Mouse (Mus musculus) neural tube, embryonic 10.5 days (tissue): ENCODE results near the gene Nrxn1.

ENCODE experiments used
- DNase-seq: peaks from one replicate; pipeline ENCODE4 v3.0.0-alpha.2; 2017; ENCODE audit warnings: low spot score; ENCODE audit errors: extremely low spot score

Nrxn1 gene

DNA sequence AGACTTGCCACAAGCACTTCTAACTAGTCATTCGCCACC lies at the start of gene Nrxn1:
Gene Nrxn1, minus strand, starts transcription at position 30 of the 39 bp plus-strand sequence.
- DNase-seq, result no peak

GRCm38 (mm10) chr17:91136859-91137258 lies 44.0 kb upstream of the Nrxn1 start:
- no peak for DNase-seq

DNA sequence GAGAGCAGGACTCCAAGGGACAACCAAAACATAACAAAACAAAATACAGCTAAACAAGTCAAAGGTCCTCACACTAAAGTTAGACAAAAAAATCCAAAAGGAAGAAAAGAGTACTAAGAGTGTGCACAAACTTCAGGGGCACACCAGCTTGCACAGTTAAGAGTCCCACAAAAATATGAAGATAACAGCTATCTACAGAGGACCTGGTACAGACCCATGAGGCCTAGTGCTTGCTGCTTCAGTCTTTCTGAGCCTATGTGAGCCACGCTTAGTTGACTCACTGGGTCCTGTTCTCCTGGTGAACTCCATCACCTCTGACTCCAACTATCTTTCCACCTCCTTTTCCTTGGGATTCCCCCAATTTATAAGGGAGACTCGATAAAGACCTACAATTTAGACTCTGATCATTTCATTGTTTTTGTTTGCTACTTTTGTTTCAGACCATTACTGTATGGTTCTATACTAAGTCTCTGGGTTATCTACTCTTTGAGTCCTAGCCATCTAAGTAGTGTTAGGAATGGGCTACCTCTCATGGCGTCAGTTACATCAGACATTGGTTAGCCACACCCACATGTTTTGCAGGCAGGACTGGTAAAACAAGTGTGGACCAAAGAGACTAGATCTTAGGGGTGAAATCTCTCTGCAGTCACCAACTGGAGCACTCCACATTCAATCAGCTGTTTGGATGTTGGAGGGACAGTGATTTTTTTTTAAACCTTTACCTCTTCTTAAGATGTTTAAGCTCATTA lies 20.2 kb upstream of the Nrxn1 start:
- DNase-seq, result no peak

DNA sequence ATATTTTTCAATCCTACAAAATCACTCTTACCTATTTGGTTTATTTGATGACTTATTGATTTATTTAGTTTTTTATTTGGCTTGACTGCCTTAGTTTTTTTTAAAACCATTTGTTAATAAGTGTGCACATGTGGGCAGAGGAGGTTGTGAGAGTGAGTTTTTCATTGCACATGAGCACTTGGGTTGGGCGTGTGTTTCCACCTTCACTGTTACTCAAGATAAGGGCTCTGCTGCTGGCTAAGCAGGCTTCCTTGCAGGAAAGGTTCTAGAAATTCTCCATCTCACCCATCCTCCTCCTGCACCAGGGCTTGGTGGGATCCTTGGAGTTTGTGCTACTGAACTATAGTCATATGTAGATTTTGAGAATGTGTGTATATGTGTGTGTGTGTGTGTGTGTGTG lies 19.2 kb upstream of the Nrxn1 start:
- no peak for DNase-seq

GRCm38 (mm10) chr17:91093081-91093875 lies 407 bp upstream of the Nrxn1 start:
- no peak for DNase-seq

DNA sequence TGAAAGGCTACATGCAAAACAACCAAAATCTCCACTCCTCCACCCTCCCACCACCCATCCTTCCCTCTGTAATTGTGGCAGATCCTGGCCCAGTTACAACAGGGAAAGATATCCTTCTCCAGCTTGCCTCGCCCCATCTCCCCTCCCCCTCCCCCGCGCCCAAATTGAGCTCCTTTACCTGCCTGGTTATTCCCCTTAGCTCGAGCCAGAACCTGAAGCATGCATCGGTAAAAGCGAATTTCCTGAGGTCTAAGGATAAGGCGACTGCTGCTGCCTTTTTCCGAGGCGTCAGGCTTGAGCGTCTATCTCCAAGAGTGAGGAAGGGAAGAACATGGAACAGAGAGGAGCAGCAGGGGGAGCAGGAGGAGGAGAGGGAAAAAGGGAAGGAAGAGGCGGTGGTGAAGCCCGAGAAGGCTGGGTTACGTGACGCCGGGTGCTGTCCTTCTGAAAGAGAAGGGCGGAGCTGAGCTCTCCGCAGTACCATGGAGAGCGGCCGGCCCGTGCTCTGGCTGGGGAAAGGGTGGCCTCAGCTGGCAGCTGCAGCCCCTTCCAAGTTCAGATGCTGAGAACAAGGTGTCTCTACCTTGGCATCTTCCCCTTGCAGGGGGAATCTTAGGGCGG lies 340 bp downstream of the Nrxn1 start:
- DNase-seq, result peak; percentile 73

DNA sequence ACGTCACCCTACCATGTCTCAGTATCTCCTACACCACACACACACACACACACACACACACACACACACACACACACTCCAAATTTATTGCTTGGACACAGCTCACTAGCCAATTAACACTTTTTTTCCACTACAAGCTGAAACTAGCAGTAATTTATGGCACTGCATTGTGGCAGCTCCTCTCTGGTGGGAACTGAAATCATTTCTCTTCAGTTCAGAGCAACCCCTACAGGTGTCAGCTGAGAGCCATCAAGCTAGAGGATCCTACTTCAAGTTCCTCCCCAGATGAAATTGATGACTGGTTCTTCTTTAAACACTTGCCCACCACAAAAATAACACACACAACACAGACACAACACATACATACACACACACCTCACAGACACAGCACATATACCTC lies 2.2 kb downstream of the Nrxn1 start:
- DNase-seq, result no peak

DNA sequence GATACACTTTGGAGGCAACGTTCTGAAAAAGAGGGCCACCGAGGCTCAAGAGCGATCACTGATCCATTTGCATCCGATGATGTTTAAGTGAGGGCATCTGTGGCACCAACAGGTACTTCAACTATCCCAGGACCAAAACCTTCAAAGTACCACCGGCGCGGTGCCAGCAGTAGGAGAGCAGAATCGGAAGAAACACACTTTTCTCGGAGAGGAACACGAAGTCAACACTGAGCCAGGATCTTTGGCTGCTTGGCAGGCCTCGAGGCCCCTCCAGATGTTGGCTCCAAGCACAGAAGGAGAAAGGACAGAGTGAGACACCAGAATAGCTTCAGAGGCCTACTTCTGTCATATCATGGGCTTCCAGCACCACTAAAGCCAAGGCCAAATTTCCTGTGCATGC lies 3.9 kb downstream of the Nrxn1 start:
- no peak for DNase-seq

DNA sequence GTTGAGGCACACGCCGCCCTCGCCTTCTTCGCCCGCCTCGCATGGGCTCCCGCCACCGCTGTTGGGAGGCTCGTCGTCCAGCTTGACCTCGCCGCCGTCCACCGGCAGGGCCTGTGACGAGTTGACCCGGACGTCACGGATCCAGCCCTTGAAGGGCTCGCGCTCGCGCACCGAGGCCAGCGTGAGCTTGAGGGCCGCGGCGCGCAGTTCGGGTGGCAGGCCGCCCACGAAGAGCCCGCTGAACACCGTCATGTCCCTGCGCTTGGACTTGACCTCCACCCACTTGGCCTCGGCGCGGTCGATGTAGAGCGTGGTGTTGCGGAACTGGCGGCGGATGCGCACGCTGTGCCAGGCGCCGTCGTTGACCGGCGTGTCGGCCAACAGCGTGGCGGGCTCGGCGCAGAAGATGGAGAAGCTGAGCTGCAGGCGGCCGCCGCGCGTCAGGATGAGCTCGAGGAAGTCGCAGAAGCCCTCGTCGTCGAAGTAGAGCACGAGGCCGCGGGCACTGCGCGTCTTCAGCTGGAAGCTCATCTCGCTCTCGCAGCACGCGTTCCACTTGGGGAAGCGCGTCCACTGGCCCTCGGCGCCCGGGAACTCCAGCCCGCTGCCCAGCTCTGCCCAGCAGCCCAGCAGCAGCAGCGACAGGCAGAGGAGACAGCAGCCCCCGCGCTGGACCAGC lies 4.7 kb downstream of the Nrxn1 start:
- DNase-seq, result no peak

- no peak for DNase-seq
Observed at GRCm38 (mm10) chr17:91086412-91086811, 6.5 kb downstream of the Nrxn1 start.

GRCm38 (mm10) chr17:91085416-91085815 lies 7.5 kb downstream of the Nrxn1 start:
- no peak for DNase-seq

- no peak for DNase-seq
Observed at GRCm38 (mm10) chr17:91079096-91079495, 13.8 kb downstream of the Nrxn1 start.

GRCm38 (mm10) chr17:91074780-91075179 lies 18.1 kb downstream of the Nrxn1 start:
- DNase-seq, result no peak

GRCm38 (mm10) chr17:91033466-91033865 lies 59.4 kb downstream of the Nrxn1 start:
- DNase-seq, result no peak

- no peak for DNase-seq
Observed at GRCm38 (mm10) chr17:91025061-91025623, 67.7 kb downstream of the Nrxn1 start.

- no peak for DNase-seq
Observed at GRCm38 (mm10) chr17:91007385-91008089, 85.3 kb downstream of the Nrxn1 start.

- no peak for DNase-seq
Observed at GRCm38 (mm10) chr17:91000389-91000788, 92.5 kb downstream of the Nrxn1 start.

DNA sequence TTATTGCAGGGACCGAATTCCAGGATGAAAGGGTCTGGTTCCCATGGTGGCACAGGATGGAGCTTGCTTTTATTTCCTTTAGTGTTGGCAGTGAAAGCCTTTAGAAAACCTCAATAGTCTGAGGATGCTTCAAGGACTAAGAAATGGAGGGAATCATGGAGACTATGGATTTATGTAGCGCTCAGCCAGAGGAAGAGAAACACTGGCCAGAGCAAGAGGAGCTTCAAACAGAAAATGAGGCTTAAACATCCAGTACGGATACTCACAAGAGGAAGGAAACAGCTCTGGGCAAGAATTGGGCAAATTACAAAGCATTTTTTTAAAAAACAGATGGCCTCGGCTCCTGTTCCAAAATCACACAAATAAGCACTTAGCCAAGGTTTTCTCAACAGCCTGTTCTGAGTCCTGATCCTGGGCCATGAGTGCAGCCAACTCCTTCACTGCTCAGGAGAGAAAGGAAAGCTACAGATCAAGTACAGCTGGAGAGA lies 93.2 kb downstream of the Nrxn1 start:
- DNase-seq, result no peak

DNA sequence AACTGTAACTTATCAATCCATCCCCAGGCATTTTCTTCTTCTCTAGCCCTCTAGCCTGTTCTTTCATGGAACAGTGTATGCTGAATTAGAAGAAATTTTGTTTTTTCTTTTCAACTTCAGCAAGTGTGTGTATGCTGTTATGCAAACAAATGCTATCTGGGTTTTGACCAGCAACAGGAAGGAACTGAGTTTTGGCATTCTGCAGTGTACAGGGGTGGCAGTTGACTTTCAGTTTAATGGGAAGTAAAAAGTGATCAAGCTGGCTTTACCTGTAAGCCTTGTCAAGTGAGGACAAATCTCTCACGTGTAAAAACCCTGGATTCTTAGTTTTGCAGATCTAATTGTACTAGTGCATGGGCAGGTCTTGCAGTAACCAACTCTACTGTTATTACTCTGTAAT lies 95.2 kb downstream of the Nrxn1 start:
- DNase-seq, result no peak

- no peak for DNase-seq
Observed at GRCm38 (mm10) chr17:90995436-90995835, 97.4 kb downstream of the Nrxn1 start.

- no peak for DNase-seq
Observed at GRCm38 (mm10) chr17:90994247-90994646, 98.6 kb downstream of the Nrxn1 start.
